Mouse (Mus musculus) stomach, postnatal 0 days (tissue): ENCODE data around the gene Chrna9.

Experiments
- CTCF ChIP-seq: IDR thresholded peaks from 2 replicates; pipeline ENCODE4 v1.5.1; 2016; ENCODE audit warnings: antibody characterized with exemption, low read depth, mild to moderate bottlenecking, moderate library complexity
- EP300 ChIP-seq: optimal IDR thresholded peaks from 2 replicates; pipeline ENCODE3; 2016; ENCODE audit warnings: antibody characterized with exemption

GRCm38 (mm10) chr5:65916930-65917329, 17.8 kb upstream of the Chrna9 start:
- TF ChIP-seq CTCF (no peak), EP300 (no peak)
